Mouse (Mus musculus): ENCODE results near the gene S100b. TPM values are rescaled to one million over a fixed set of nuclear protein-coding genes. Genes with fewer than 3 reads are reported as not detected.
A peak's percentile ranks its signal among the peaks of the same experiment; 100 is the strongest.

S100b gene
- total RNA-seq (2021): 10 to 100 TPM; 60.2 to 68.3 TPM
- long read RNA-seq, experiment 1, transcript S100b-201 (3 exons, 1,484 nt): major isoform, 49 of 90 reads
- long read RNA-seq, experiment 1, partial matches to known transcripts: 1 of 90 reads
- long read RNA-seq, experiment 1, other reads (novel, unspliced or antisense): 40 of 90 reads
- long read RNA-seq, experiment 2, transcript S100b-201 (3 exons, 1,484 nt): major isoform, 59 of 68 reads
- long read RNA-seq, experiment 2, partial matches to known transcripts: 1 of 68 reads
- long read RNA-seq, experiment 2, other reads (novel, unspliced or antisense): 8 of 68 reads

DNA sequence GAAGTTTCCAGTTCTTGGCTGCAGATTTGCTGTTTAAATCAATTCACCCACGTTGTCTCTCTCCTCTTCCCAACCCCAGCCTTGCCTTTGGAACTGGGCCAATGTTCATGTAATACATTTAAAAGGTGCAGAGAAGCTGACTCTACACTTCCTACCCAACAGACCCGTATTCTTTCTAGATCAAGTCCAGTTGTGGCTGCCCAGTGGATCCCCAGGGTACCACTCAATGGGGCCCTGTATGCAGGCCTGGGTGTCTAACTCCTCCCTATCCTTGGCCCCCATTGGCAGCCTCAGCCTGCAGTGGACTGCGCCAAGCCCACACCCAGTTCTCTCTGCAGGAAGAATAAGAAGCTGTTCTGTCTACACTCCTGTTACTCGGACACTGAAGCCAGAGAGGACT, at the start of gene S100b:
Gene S100b, plus strand, starts transcription at position 318 of the 400 bp plus-strand sequence.
- DNase-seq: peak; percentile 62

DNA sequence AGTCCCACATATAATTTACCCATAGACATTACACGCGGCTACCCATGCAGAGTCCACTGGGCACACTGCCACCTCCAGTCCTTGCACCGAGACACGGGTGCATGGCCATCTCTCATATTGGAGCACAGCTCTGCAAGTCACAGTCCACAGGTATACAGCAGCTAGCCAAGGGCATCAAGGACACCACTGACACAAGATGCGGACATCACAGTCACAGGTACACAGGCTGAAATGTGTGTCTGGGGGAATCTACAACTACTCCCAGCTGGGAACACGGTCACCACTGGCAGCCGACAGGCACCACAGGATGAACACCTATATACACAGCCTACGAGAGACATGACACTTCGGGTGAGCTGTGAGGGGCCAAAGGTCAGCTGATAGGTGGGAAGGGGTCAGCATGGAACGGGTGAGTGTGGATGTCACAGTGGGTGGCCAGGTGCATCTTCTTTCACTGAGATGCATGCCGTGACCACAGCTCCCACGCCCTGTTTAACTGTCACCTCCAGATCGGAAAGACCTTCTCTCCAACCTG, 46.3 kb upstream of the S100b start:
- no peak for DNase-seq

DNA sequence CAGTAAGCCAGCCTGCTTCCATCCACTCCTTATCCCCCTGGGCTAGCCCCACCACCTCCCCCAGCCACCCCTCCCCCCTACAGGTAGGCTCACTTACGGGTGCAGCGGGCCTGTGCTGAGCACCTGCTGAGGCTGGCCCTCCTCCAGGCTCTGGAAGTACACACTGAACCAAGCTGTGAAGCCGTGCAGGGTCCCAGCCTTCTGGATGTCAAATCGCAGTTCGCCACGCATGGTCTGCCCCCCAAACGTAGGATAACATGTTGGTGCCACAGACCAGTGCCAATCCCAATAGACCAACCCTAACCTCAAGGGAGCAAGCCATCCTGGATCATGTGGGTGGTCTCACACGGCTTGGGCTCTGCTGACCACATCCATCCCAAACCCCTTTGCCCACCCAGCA, 44.4 kb upstream of the S100b start:
- no peak for DNase-seq

DNA sequence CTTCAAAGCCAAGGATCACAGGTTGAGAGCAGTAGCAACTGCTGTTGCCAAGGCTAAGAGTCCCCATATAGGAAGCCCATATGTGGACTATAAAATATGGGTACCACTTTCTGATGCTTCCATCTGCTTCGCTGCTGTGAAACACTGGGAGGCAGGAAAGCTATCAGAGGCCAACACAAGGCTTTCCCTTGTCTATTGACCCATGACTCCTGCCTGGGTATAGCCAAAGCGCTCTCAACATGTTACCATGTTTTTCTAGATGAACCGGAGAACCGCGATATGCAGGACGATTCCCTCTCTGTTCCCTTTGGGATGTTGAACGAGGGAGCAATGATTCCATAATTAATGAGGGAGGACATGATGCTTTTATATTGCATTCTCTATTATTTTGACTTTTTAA, 42.8 kb upstream of the S100b start:
- DNase-seq: no peak

DNA sequence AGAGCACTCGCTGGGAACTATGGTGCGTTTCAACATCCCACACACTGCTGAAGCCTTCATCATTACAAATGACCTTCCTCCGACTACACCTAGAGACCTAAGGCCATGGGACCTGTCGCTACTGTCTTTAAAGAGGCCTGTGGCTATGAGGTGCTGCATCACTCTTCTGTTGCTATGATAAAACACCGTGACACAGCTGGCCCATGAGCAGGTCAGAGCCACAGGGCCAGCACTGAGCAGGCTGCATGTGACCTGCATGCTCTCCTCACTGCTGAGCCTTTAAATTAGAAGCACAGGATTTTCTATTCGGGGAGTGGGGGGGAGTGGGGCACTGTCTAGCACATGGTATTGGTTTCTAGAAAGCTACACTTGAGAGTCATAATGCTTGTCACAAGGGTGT, 41.5 kb upstream of the S100b start:
- DNase-seq: no peak

DNA sequence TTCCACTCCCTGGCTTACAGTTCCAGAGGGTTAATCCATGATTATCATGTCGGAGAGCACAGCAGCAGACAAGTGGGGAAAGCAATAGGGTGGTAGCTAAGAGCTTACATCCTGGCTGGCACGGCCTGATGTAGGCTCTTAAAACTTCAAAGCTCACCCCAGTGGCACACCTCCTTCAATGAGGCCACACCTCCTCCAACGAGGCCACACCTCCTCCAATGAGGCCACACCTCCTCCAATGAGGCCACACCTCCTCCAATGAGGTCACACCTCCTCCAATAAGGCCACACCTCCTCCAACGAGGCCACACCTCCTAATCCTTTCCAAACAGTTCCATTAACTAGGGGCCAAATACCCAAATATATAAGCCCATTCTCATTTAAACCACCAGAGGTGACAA, 39.5 kb upstream of the S100b start:
- no peak for DNase-seq

DNA sequence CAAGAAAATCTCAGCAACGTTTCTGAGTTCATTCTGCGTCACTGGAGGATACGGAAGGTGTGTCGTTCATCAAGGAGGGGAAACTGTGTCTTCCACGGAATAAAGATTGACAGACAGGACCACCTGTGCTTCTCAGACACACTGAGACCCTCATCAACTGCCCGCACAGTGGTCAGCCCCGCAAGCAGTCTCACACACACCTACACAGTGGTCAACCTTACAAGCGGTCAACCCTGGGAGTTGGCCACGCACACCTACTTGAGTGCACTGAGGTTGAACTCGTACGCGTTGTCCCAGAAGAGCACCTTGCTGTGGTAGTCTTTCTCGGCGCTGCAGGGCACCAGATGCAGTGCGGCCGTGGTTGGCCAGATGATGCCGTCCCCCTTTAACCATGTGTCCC, 36.6 kb upstream of the S100b start:
- DNase-seq: no peak

DNA sequence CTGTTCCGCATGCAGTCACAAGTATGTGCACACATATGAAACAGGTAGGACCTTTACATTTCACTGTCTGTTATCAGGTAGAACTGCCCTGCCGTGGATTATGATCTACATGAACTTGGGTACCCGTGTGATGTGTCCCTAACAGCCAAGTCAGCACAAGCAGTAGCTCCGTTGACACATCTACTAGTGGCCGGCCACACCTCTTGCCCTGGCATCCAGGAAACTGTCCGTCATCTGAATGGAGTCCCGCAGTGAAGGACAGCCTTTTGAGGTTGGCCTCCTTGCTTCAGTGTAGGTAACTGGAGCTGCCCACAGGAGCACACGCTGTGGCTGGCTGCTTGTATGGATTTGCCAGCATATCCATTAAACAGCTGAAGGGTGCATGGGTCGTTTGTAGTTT, 35.4 kb upstream of the S100b start:
- DNase-seq: no peak

DNA sequence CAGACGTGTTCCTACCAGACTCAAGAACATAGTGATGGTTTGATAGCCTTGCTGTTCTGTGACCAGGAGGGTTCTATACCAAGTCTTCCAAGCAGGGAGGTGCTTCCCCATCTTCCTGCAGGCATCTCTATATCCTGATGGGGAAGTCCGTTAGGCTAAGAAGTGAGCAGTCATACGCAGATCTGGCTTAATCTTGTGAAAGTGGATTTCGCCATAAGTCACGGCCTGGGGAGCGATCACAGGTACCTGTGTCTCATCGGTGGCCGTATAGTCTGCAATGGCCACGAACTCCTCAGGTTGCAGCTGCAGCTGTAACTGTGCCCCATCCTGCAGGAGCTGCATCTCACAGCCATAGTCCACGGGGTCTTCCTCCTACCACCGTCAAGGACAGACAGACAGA, 27.7 kb upstream of the S100b start:
- DNase-seq: no peak

DNA sequence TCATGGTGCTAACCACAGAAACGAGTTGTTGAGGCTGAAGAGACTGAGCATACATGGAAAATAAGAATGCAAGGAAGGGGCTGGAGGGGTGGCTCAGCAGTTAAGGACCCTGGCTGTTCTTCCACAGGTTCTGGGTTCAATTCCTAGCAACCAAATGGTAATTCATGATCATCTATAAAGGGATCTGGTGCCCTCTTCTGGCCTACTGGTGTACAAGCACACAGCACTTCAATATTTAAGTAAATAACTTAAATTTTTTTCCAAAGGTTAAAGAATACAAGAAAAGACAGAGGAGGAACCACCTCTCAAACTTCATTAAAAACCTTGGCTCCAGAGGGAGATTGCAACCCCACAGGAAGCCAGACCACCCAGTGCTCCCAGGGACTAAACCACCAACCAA, 24.0 kb upstream of the S100b start:
- DNase-seq: no peak

DNA sequence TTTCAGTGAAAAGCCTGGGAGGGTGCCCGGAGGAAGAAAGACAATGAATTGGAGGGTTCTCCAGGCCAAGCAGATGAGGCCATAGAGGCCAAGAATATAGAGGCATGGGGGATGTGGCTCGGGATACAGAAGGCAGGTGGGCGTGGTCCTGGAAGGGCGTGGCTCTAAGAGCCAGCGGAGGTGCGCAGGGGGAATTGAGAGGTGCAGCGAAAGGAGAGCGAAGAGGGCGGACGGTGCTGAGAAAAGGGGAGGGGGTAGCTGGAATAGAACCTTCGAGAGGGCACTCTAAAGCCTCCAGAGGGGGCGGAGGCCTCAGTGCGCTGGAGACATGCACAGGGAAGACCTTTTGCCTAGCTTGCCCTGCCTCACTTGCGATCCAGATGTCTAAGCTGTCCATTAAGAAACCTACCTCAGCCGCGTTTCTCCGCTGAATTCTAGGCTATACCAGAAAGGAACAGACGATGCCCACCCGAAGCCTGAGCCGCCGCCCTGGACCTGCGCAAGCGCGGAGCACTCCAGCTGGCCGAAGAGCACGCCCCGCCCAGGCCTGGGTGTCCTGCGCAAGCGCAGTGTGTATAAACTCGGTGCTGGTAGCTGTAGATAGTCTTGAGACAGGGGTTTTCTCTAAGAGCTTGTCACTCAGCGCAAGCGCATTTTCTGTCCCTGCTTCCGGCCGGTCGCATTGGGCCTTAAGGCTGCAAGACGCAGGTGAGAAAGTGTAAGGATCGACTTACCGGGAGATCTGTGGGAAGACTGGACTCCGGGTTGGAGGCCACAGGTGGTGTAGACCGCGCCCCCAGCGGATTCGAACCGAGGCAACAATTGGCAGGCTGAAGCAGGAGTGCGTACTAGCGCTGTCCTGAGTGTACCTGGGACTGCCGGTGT, 16.1 kb upstream of the S100b start, which contains the start of gene Prmt2:
Gene Prmt2, minus strand, starts transcription at position 525 of the 885 bp plus-strand sequence.
- peak; percentile 93 for DNase-seq

DNA sequence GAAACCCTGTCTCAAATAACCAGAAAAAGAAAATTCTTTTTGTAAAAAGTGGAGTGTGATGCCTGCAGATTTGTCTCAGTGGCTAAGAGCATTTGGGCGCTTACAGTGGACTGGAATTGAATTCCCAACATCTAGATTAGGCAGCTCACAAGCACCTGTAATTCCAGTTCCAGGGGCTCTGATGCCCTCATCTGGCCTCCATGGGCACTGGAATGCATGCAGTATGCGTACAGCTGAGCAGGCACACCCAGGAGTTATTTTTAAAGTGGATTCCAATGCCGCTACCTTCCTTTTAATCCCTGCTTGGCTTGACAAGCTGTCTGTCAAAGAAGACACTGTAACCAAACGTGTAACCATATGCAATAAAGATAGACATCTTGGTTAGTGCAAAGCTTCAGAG, 14.3 kb upstream of the S100b start:
- DNase-seq: no peak

DNA sequence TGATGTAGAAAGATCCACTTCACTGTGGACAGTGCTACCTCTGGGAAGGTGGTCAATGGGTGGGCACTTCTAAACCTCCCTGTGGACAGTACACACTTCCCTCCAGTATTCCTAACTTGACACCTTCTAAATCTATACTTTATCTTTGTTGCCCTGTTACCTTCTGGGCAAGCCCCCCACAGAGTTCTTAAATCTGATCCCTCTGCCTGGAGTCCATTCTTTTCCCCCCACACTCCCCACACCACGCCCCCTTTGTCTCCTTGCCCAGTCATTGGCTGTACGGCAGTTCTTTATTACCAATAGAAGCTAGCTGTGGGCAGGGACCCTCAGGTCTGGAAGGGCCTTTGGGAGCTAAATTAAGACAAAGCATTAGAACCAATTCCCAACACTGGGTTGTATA, 8.5 kb upstream of the S100b start:
- DNase-seq: no peak

DNA sequence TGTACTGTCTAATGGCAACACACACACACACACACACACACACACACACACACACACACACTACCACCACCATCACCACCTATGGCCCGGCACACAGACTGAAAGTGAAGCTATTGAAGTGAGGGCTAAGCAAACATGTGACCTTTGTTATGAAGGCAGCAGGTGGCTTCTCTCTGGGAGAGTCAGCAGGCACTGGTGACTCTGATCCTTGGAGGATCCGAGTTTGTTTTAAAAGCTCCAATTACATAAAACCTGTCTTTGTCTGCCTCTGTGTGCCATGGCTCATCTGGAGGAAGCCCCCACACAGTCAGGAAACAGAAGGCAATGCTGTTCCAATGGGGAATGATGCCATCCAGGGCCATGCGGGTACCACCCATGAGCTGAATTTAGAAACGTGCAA, 7.1 kb upstream of the S100b start:
- no peak for DNase-seq

DNA sequence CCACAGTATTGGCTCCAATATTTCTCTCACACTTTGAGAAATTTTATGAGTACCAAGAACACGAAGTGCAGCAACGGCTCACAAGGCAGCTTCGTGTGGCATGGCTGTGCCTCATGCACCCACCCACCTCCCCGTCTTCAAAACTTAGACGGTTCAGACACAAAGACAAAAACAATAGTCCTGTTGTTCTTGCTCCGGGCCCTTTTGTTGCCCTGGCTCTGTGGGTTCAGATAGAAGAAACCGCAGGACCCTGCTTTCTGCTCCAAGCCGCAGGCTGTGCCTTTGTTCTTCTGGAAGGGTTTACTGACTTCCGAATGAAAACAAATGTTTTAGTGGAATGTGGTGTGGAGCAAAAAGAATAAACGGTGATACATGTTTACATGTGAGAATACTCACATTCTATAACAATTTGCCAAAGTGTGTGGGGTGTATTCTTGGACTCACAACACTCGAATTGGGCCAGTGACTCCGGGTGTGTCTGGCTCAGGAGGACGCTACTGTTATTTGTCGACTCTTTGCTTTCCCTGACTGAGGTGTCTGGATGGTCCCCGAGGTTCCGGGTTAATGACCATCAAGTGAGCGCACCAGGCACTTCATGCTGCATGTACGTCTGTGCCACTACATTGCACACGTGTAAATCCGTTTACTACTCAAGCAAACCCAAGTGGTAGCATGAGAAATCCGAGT, 5.5 kb upstream of the S100b start:
- no peak for DNase-seq

DNA sequence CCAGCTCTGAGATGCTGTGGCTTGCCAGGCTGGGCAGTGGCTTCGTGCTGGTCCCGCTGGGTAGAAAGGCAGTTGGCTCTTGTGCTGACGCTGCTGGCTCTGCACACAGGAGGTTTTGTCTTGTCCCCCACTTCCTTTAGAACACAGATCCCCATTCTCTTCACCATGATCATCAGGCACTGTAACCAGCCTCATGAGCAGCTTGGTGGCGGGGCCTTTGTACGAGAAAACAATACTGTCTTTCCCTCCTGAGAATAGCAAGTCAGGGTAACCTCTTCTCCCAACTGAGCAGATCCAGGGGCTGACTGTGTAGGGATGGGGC, 5.0 kb upstream of the S100b start:
- no peak for DNase-seq

DNA sequence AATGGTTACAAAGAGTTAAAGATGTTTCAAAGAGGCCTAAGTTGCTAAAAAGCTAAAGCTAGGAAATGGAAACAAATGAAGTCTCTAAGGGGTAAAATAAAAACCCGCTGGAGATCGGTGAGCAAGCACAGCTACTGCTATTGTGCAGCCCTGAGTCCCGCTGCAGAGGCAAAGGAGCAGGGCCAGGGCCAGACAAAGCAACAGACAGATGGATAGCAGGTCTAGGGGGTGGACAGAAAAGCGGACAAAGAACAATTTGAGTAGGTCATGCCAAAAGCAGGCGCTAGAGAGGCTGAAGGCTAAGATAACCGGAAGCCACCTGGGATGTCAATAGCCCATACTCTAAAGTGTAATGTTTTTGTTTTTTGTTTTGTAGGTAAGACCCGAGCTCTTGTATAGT, 2.8 kb upstream of the S100b start:
- no peak for DNase-seq

DNA sequence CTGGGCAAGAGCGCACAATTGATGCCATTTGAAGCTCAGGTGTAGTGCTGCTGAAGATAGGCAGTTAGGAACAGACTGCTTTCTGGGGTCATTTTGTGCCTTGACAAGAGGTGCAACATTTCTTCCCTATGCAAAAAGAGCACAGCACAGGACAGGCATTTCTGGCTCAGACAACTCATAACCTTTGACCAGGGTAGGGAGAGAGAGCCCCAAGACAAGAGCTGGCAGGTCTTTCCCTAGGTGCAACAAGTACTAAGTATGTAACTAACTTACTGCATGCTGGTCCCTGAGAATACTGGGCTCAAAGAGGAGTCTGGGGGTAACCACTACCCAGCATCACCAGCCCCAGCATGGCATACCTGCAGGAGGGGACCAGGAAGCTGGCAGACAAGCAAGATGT, 574 bp upstream of the S100b start:
- no peak for DNase-seq

DNA sequence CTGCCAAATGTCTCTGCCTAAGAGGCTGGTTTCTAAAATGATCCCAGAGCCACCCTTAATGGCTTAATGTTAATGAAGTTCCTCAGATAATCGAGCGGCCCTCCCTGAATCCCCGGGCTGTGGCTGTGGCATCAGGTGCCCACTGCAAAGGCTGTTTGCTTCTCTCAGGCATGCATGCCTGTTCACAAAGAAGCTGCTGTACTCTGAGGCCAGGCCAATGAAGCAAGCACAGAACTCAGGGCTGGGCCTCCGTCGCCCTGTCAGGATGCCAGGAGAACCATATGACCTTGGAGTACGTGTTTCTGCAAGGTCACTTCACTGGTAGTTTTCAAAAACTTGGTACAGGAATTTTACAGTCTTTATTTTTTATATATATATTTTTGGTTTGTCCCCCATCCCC, 2.0 kb downstream of the S100b start:
- peak; percentile 56 for DNase-seq

DNA sequence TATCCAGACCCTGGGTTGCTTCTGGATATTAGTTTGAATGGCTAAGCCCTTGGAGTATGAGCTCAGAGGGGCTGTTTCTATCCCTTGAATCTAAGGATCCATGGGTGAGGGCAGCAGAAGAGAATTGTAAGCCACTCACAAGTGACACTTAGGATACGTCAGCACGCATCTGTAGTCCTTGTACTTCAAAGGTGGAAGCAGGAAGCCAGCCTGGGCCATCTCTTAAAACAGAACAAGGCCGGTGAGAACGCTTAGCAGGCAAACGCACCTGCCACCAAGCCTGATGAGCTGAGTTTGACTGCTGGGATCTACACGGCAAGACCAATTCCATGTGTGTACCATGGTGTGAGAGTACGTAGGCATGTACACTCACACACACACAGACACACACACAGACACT, 3.6 kb downstream of the S100b start:
- no peak for DNase-seq

DNA sequence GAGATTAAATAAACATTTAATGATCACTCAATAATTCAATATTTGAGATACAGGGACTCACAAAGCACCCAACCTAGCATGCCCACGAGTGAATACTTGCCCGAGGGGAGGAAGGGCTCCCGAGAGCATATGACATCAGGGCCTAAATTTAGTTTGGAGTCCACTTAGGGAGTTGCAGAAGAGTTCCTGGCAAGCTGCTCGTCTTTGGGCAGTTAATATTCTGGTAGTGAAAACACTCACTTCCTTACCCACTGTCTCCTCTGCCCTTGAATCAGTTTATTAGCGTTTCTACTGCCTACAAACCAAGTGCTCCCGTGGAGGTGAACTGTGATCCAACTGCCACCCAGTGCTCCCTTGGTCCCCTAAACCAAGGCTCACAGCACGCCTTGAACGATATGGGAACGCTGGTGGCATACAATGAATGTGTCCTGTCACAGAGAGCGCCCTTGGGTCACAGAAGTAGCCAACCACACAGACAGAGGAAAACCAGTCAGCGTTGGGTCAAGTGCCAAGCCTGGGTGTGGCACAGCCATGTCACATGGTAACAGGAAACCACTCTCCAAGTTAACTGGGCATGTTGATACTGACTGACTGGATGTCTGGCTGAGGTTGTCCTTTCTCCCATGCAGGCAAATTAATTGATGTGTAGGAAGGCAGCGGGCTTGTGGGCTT, 4.2 kb downstream of the S100b start:
- DNase-seq: peak; percentile 78

DNA sequence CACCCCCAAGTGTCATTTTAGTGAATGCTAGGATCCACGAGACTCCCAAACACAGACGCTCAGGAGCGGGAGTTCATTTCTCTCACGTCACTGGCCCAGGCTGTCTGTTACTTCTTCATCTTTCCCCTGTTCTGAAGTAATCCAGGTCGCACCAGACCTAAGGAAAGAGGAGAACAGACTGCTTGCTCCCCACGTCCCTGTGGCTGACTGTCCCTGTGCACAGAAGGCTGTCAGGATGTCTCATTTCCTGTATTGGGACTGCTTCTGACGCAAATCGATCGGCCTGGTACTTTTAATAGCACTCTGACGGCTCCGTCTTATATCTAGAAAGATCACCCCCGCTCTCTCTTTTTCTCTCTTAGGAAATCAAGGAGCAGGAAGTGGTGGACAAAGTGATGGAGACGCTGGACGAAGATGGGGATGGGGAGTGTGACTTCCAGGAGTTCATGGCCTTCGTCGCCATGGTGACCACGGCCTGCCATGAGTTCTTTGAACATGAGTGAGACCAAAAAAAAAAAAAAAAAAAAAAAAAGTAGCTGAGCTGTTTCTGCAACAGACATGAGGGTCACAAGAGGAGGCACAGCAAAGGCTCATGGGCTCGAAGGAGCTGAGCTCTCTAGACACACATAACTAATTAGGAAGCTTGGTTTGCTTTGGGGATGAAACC, 6.0 kb downstream of the S100b start:
- DNase-seq: no peak

All from adrenal gland, postnatal 10 days (tissue).